14 mouse cellular contexts compared by ENCODE assay signal in genomic region chr1:81973481-81973880, GRCm38 (mm10).
"Had no signal": no experiment of that assay in that cellular context is flagged by ENCODE, and none has a peak within 500 bp of the region (broad histone marks: within the 10 kb centered on the region; RNA-seq: fewer than 3 reads in every experiment).

No protein-coding gene starts in this region.

- H3K27me3 ChIP-seq: midbrain, embryonic 12.5 days; neural tube, embryonic 12.5 days had no signal

- H3K27ac ChIP-seq: midbrain, embryonic 10.5 days; midbrain, embryonic 12.5 days; neural tube, embryonic 12.5 days had no signal

- H3K4me3 ChIP-seq: midbrain, embryonic 10.5 days; midbrain, embryonic 12.5 days; neural tube, embryonic 12.5 days had no signal

- H3K36me3 ChIP-seq: midbrain, embryonic 10.5 days; midbrain, embryonic 12.5 days; neural tube, embryonic 12.5 days had no signal

- H3K9me3 ChIP-seq: midbrain, embryonic 10.5 days; midbrain, embryonic 12.5 days; neural tube, embryonic 12.5 days had no signal

- H3K4me2 ChIP-seq: lung, embryonic 14.5 days; midbrain, embryonic 12.5 days; neural tube, embryonic 12.5 days had no signal

- ATAC-seq: midbrain, embryonic 16.5 days had no signal

- H3K9ac ChIP-seq: lung, embryonic 14.5 days; midbrain, embryonic 12.5 days; neural tube, embryonic 12.5 days had no signal

- DNase-seq: lung, adult 18-20 months; lung, embryonic 14.5 days; lung, postnatal 10 days; lung, postnatal 4 days; midbrain, embryonic 14.5 days; right cerebral cortex, postnatal 14 days; spleen, adult 18-20 months; thymus, adult 18-20 months; thymus, postnatal 14 days; thymus, postnatal 36 days had no signal

- H3K4me1 ChIP-seq: midbrain, embryonic 10.5 days; midbrain, embryonic 12.5 days; neural tube, embryonic 12.5 days had no signal
